Mouse (Mus musculus) ES-E14 (cell line): ENCODE results near the gene Il1b. TPM values are rescaled to one million over a fixed set of nuclear protein-coding genes. Genes with fewer than 3 reads are reported as not detected.

ENCODE experiments used
- DNase-seq: peaks from one replicate; pipeline ENCODE4 v3.0.0-alpha.2; 2013; ENCODE audit warnings: low read depth, low spot score
- H3K27ac ChIP-seq: 2 replicates; pipeline ENCODE4 v1.5.1; 2012; ENCODE audit warnings: low read depth, mild to moderate bottlenecking, low read length, moderate library complexity, mixed read lengths; ENCODE audit not compliant: poor library complexity, insufficient read depth, severe bottlenecking
- H3K36me3 ChIP-seq: 2 replicates; pipeline ENCODE4 v1.6.1; 2012; ENCODE audit warnings: mild to moderate bottlenecking, low read length, moderate library complexity, mixed read lengths; ENCODE audit not compliant: control insufficient read depth, poor library complexity, insufficient read depth, severe bottlenecking
- H3K4me1 ChIP-seq, 2 experiments: fragments of 150-350 bp in 1 of 2; sonication (generic) in 1 of 2; 2 replicates each; pipeline ENCODE4 v1.6.1; 2012; ENCODE audit warnings: low read length in 2 of 2, mild to moderate bottlenecking in 1 of 2, mixed read lengths in 1 of 2; ENCODE audit not compliant: control insufficient read depth in 2 of 2, insufficient read depth in 2 of 2, poor library complexity in 1 of 2
- H3K4me3 ChIP-seq, 2 experiments: fragments of 150-350 bp in 1 of 2; sonication (generic) in 1 of 2; 2 replicates each; pipeline ENCODE4 v1.5.1; 2012; ENCODE audit warnings: low read length in 2 of 2, low read depth in 1 of 2, mild to moderate bottlenecking in 1 of 2, mixed read lengths in 1 of 2; ENCODE audit not compliant: insufficient read depth in 1 of 2, poor library complexity in 1 of 2, severe bottlenecking in 1 of 2
- H3K9ac ChIP-seq: 2 replicates; pipeline ENCODE4 v1.6.1; 2012; ENCODE audit warnings: low read depth, mild to moderate bottlenecking, low read length, mixed read lengths; ENCODE audit not compliant: poor library complexity, insufficient read depth, severe bottlenecking
- H3K9me3 ChIP-seq: fragments of 150-350 bp; sonication (generic); 2 replicates; pipeline ENCODE4 v1.6.1; 2012; ENCODE audit warnings: low read depth, mild to moderate bottlenecking, low read length; ENCODE audit not compliant: control insufficient read depth, insufficient read depth
- CHD2 ChIP-seq: IDR thresholded peaks from 2 replicates; pipeline ENCODE4 v1.6.1; 2014; ENCODE audit warnings: mild to moderate bottlenecking, low read depth, low read length, inconsistent platforms
- HCFC1 ChIP-seq: IDR thresholded peaks from 2 replicates; pipeline ENCODE4 v1.6.1; 2012; ENCODE audit warnings: low read length, inconsistent platforms, borderline replicate concordance; ENCODE audit not compliant: insufficient read depth
- MAFK ChIP-seq: IDR thresholded peaks from 2 replicates; pipeline ENCODE4 v1.6.1; 2014; ENCODE audit warnings: mild to moderate bottlenecking, low read depth, low read length, inconsistent platforms; ENCODE audit not compliant: insufficient read depth
- ZC3H11A ChIP-seq: IDR thresholded peaks from 2 replicates; pipeline ENCODE4 v1.6.1; 2012; ENCODE audit warnings: low read depth, mild to moderate bottlenecking, inconsistent platforms, low read length, borderline replicate concordance
- ZNF384 ChIP-seq: IDR thresholded peaks from 2 replicates; pipeline ENCODE4 v1.6.1; 2012; ENCODE audit warnings: low read depth, low read length, inconsistent platforms
- in situ Hi-C, 2 experiments: fragments of 600-800 bp; cut with MboI; formaldehyde crosslinking; loops; one replicate each; pipeline ENCODE4 v1.15.1; 2025; ENCODE audit warnings: low sequenced_read_pairs in 2 of 2, inconsistent platforms in 1 of 2; ENCODE audit not compliant: unreplicated experiment in 2 of 2
- total RNA-seq: library from RNA; depleted of rRNA; stranded (reverse); fragments of 300-350 nt; gene quantifications from 2 replicates; pipeline ENCODE4 v1.2.3, GENCODE M21; 2012

Gene Il1b
- total RNA-seq, 1 experiment, result not detected

DNA sequence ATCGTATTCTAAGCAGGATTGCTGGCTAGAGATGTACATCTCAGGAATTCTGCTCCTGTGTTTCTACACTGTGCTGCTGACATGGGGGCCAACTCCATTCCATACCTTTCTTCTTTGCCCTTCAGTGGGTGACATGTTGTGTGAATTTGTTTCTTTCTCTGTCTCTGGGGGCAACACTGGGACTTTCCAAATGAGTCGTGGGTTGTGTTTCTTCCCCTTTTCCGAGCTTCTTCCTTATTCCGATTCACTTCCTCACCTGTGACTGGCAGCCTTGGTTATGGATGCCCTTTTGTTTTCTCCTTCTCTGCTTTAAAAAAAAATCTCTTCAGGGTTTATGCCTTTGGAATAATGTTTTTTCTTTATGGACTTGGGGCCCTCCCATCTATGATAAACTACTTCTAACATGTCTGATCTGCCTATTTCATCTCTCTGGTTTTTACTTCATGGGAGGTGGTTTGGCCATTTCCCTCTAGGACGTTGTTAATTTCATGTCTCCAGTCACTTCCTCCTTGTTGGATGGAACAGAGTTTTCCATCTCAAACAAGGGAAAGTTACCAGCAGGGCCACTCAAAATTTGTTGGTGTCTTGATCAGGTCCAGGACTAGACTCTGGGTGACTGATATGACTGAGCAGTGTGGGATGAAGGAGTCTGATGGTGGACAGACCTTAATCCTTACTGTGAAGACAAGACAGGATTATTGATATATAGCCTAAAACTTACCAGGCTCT is 10.0 kb upstream of the Il1b start:
- no peaks in the 10 kb centered on the region for H3K36me3 ChIP-seq
- H3K9me3 ChIP-seq, result no peaks in the 10 kb centered on the region
- in situ Hi-C loops, result no loop called here

DNA sequence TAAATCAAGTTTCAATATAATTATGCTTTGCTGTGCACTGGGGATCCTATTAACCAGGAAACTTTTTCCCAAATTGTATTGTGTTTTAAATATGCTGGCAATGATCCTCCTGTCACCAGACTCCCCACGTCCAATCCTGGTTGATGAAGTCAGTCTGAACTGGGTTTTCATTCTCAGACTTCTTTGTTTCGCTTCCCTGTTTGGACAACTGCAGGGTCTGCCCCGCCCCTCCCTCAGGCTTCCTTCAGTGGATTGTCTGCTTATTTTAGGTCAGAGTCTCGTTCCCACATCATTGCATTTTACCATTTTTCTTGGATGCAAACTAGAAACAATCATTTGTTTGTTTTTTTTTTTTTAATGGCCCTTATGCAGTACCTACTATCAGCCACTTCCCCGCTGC is 9.3 kb upstream of the Il1b start:
- Histone ChIP-seq H3K36me3 (no peaks in the 10 kb centered on the region), H3K4me1 (no peaks in the 10 kb centered on the region), H3K27ac (no peak overlapping the region), H3K4me3 (no peak overlapping the region), H3K9me3 (no peaks in the 10 kb centered on the region), H3K9ac (no peak overlapping the region)
- no peak for DNase-seq
- TF ChIP-seq CHD2 (no peak), ZNF384 (no peak), MAFK (no peak), ZC3H11A (no peak), HCFC1 (no peak)
- in situ Hi-C loops, result no loop called here

More for the DNA sequence above, 10.0 kb upstream of the Il1b start:
- Histone ChIP-seq H3K9ac (no peak overlapping the region), H3K4me3 (no peak overlapping the region), H3K27ac (no peak overlapping the region), H3K4me1 (no peaks in the 10 kb centered on the region)
- TF ChIP-seq ZC3H11A (no peak), MAFK (no peak), ZNF384 (no peak), HCFC1 (no peak), CHD2 (no peak)
- DNase-seq, result no peak

DNA sequence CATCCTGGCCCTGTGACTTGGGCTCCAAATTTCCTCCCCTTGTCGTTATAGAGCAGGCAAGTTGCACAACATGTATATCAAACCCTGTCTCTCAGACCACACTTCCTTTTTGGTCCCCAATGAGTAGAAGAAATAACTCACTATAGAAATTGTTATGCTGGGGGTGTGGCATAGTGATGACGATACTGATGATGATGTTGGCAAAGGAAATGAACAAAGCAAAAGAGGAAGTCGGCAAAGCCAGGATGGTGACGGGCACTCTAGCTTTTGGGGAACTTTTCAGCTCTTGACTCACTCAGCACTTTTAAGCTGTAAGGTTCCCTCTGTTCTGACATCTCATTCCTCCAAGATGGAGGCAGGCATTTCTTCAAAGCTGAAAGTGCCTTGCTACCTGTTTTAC is 2.4 kb upstream of the Il1b start:
- no peaks in the 10 kb centered on the region for H3K4me1 ChIP-seq
- no peak overlapping the region for H3K4me3 ChIP-seq
- no peak for DNase-seq
- TF ChIP-seq MAFK (no peak), HCFC1 (no peak), CHD2 (no peak), ZC3H11A (no peak), ZNF384 (no peak)
- no peak overlapping the region for H3K27ac ChIP-seq
- H3K9me3 ChIP-seq, result no peaks in the 10 kb centered on the region
- H3K36me3 ChIP-seq, result no peaks in the 10 kb centered on the region
- H3K9ac ChIP-seq, result no peak overlapping the region
- in situ Hi-C loops, result no loop called here

DNA sequence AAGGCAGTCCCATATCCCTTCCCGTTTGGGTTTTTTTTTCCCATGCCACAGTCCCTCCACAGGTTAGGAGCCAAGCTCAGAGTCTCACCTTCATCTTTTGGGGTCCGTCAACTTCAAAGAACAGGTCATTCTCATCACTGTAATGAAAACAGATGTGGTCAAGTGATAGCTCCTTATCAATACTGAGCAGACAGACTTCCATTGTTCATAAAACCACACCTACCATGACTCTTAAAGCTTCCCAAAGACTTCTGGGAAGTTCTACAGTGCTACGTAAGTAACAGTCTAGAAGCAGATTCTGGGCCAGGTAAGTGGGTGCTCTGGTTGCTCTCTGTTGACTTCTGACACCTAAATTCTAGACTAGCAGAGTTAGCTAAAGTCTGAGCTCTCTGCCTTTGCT is 1.3 kb downstream of the Il1b start:
- no peak overlapping the region for H3K4me3 ChIP-seq
- DNase-seq, result no peak
- H3K36me3 ChIP-seq, result no peaks in the 10 kb centered on the region
- H3K9me3 ChIP-seq, result no peaks in the 10 kb centered on the region
- no peaks in the 10 kb centered on the region for H3K4me1 ChIP-seq
- no peak overlapping the region for H3K9ac ChIP-seq
- H3K27ac ChIP-seq, result no peak overlapping the region
- in situ Hi-C loops, result no loop called here
- TF ChIP-seq ZNF384 (no peak), HCFC1 (no peak), ZC3H11A (no peak), MAFK (no peak), CHD2 (no peak)
